Mouse (Mus musculus) layer of hippocampus, postnatal 10 days (tissue): ENCODE data around the gene Ube2o. TPM values are rescaled to one million over a fixed set of nuclear protein-coding genes. Genes with fewer than 3 reads are reported as not detected.
"Not testable (repeated sequence)": the region's sequence is repeated elsewhere in the genome, so short reads cannot be mapped to it uniquely, and the experiment has no call there.

Experiments used
- DNase-seq, 2 experiments: peaks; one replicate each; pipeline ENCODE4 v3.0.0; 2021; ENCODE audit warnings: low spot score in 2 of 2
- total RNA-seq, 2 experiments: library from RNA; stranded (reverse); gene quantifications; 2 replicates each; pipeline ENCODE4 v1.2.3; 2021

Ube2o gene
- total RNA-seq, 2 experiments from 2014 or later, result 115 to 118 TPM

GRCm38 (mm10) chr11:116518482-116518881 lies 62.8 kb downstream of the Ube2o start:
- DNase-seq, result no peak

- DNase-seq, result no peak
Observed at GRCm38 (mm10) chr11:116515330-116516020, 65.8 kb downstream of the Ube2o start.

GRCm38 (mm10) chr11:116513531-116514038 lies 67.7 kb downstream of the Ube2o start:
- DNase-seq, result no peak

- DNase-seq, result no peak
Observed at GRCm38 (mm10) chr11:116512987-116513386, 68.3 kb downstream of the Ube2o start.

GRCm38 (mm10) chr11:116512154-116512553 lies 69.1 kb downstream of the Ube2o start:
- DNase-seq, result no peak

GRCm38 (mm10) chr11:116511301-116511868 lies 69.9 kb downstream of the Ube2o start:
- DNase-seq, result no peak

- DNase-seq, result no peak
Observed at GRCm38 (mm10) chr11:116508689-116509088, 72.6 kb downstream of the Ube2o start.

GRCm38 (mm10) chr11:116506151-116506875 lies 74.9 kb downstream of the Ube2o start:
- no peak for DNase-seq

- DNase-seq, result no peak
Observed at GRCm38 (mm10) chr11:116505573-116505972, 75.7 kb downstream of the Ube2o start.

GRCm38 (mm10) chr11:116504516-116504915 lies 76.7 kb downstream of the Ube2o start:
- DNase-seq, result no peak

GRCm38 (mm10) chr11:116501005-116501746 lies 80.1 kb downstream of the Ube2o start:
- peak; percentile 47 to 49 for DNase-seq

- no peak for DNase-seq
Observed at GRCm38 (mm10) chr11:116499018-116499417, 82.2 kb downstream of the Ube2o start.

GRCm38 (mm10) chr11:116498596-116498995 lies 82.7 kb downstream of the Ube2o start:
- no peak for DNase-seq

GRCm38 (mm10) chr11:116497313-116497712 lies 83.9 kb downstream of the Ube2o start:
- DNase-seq, result no peak

- no peak for DNase-seq
Observed at GRCm38 (mm10) chr11:116494474-116495174, 86.6 kb downstream of the Ube2o start.

- DNase-seq, result no peak
Observed at GRCm38 (mm10) chr11:116493795-116494252, 87.4 kb downstream of the Ube2o start, which contains the start of gene Prpsap1. Prpsap1 (minus strand) TSS chr11:116494202.

GRCm38 (mm10) chr11:116493191-116493590 lies 88.1 kb downstream of the Ube2o start:
- no peak for DNase-seq

GRCm38 (mm10) chr11:116492507-116492906 lies 88.7 kb downstream of the Ube2o start:
- DNase-seq, result not testable (repeated sequence)

GRCm38 (mm10) chr11:116491338-116491737 lies 89.9 kb downstream of the Ube2o start:
- no peak for DNase-seq
